Mouse (Mus musculus) intestine, embryonic 14.5 days (tissue): Measurements from ENCODE around the gene Tmed9. TPM values are rescaled to one million over a fixed set of nuclear protein-coding genes. Genes with fewer than 3 reads are reported as not detected.
"Not testable (repeated sequence)": the region's sequence is repeated elsewhere in the genome, so short reads cannot be mapped to it uniquely, and the experiment has no call there.

Source experiments
- ATAC-seq: fragments of 200-750 bp; cut with Nextera tagmentation; replicated peaks from 2 replicates; pipeline ENCODE4 v1.8.0; 2017; ENCODE audit warnings: low read depth, moderate number of reproducible peaks, moderate TSS enrichment, moderate library complexity; ENCODE audit not compliant: low FRiP score, low TSS enrichment
- DNase-seq: peaks from one replicate; pipeline ENCODE4 v3.0.0-alpha.2; 2018; ENCODE audit warnings: low spot score
- H3K27ac ChIP-seq: fragments of 300-500 bp; sonication (generic); 2 replicates; pipeline ENCODE4 v1.5.1; 2014; ENCODE audit warnings: low read depth, mild to moderate bottlenecking, control low read depth
- H3K27me3 ChIP-seq: fragments of 300-500 bp; sonication (generic); replicated peaks from 2 replicates; pipeline ENCODE4 v1.6.1; 2014; ENCODE audit warnings: low read length, control low read depth; ENCODE audit not compliant: control insufficient read depth, insufficient read depth
- H3K36me3 ChIP-seq: fragments of 300-500 bp; sonication (generic); 2 replicates; pipeline ENCODE4 v1.6.1; 2014; ENCODE audit warnings: low read length, control low read depth; ENCODE audit not compliant: control insufficient read depth, insufficient read depth
- H3K4me1 ChIP-seq: fragments of 300-500 bp; sonication (generic); replicated peaks from 2 replicates; pipeline ENCODE4 v1.6.1; 2014; ENCODE audit warnings: low read length, control low read depth, mixed read lengths; ENCODE audit not compliant: control insufficient read depth, insufficient read depth
- H3K4me2 ChIP-seq: fragments of 300-500 bp; sonication (generic); 2 replicates; pipeline ENCODE4 v1.6.1; 2014; ENCODE audit warnings: low read length
- H3K4me3 ChIP-seq: fragments of 300-500 bp; sonication (generic); 2 replicates; pipeline ENCODE4 v1.5.1; 2014; ENCODE audit warnings: low read depth, low read length, control low read depth, mixed read lengths
- H3K9ac ChIP-seq: fragments of 300-500 bp; sonication (generic); 2 replicates; pipeline ENCODE4 v1.6.1; 2014; ENCODE audit warnings: mild to moderate bottlenecking, low read length
- H3K9me3 ChIP-seq: fragments of 300-500 bp; sonication (generic); 2 replicates; pipeline ENCODE4 v1.6.1; 2016; ENCODE audit warnings: low read length, control low read depth; ENCODE audit not compliant: control insufficient read depth
- WGBS: fragments of 180-500 bp; shearing (Covaris S2); extraction: QIAGEN DNeasy Blood & Tissue Kit; methylation state at CpG from one replicate; pipeline ENCODE4 v1.1.7; 2014; 5-methylcytosine and 5-hydroxymethylcytosine counted together
- polyA plus RNA-seq: library from polyadenylated mRNA; unstranded; fragments of >200 nt; fragmentation: Nextera tagmentation; extraction: Ambion mirVana; gene quantifications from 2 replicates; pipeline ENCODE4 v1.2.1, GENCODE M21; 2014

Tmed9 gene
- polyA plus RNA-seq, 1 experiment from 2014 or later: 59.9 TPM

GRCm38 (mm10) chr13:55557499-55557898, 16.0 kb upstream of the Tmed9 start:
- Histone ChIP-seq H3K4me1 (no peaks in the 10 kb centered on the region), H3K9me3 (no peaks in the 10 kb centered on the region), H3K36me3 (peaks cover 40% of the 10 kb centered on the region), H3K4me3 (no peak overlapping the region), H3K27me3 (no peaks in the 10 kb centered on the region), H3K4me2 (no peak overlapping the region), H3K27ac (no peak overlapping the region), H3K9ac (no peak overlapping the region)
- ATAC-seq: no peak
- WGBS: 80% methylated on average over 6 of the region's 6 CpGs
- no peak for DNase-seq

GRCm38 (mm10) chr13:55563266-55563879, 10.2 kb upstream of the Tmed9 start:
- no peaks in the 10 kb centered on the region for H3K27me3 ChIP-seq
- no peak overlapping the region for H3K27ac ChIP-seq
- WGBS: 88% methylated on average over 7 of the region's 7 CpGs
- ATAC-seq: no peak
- no peaks in the 10 kb centered on the region for H3K4me1 ChIP-seq
- H3K9me3 ChIP-seq: no peaks in the 10 kb centered on the region
- no peak overlapping the region for H3K4me2 ChIP-seq
- H3K36me3 ChIP-seq: peaks cover 18% of the 10 kb centered on the region
- DNase-seq: no peak
- H3K4me3 ChIP-seq: no peak overlapping the region
- H3K9ac ChIP-seq: no peak overlapping the region

GRCm38 (mm10) chr13:55567001-55567400, 6.5 kb upstream of the Tmed9 start:
- peaks cover 21% of the 10 kb centered on the region for H3K36me3 ChIP-seq
- H3K27ac ChIP-seq: no peak overlapping the region
- H3K9ac ChIP-seq: no peak overlapping the region
- WGBS: 81% methylated on average over 6 of the region's 6 CpGs
- no peak overlapping the region for H3K4me3 ChIP-seq
- H3K27me3 ChIP-seq: no peaks in the 10 kb centered on the region
- H3K9me3 ChIP-seq: no peaks in the 10 kb centered on the region
- DNase-seq (no peak), ATAC-seq (no peak)
- no peak overlapping the region for H3K4me2 ChIP-seq
- H3K4me1 ChIP-seq: peaks cover 17% of the 10 kb centered on the region

- ATAC-seq (no peak), DNase-seq (no peak)
- no peak overlapping the region for H3K9ac ChIP-seq
- H3K27me3 ChIP-seq: no peaks in the 10 kb centered on the region
- no peak overlapping the region for H3K4me2 ChIP-seq
- no peak overlapping the region for H3K4me3 ChIP-seq
- peaks cover 17% of the 10 kb centered on the region for H3K4me1 ChIP-seq
- peaks cover 21% of the 10 kb centered on the region for H3K36me3 ChIP-seq
- no peaks in the 10 kb centered on the region for H3K9me3 ChIP-seq
- WGBS: 83% methylated on average over 2 of the region's 2 CpGs
- no peak overlapping the region for H3K27ac ChIP-seq
These were observed 5.6 kb upstream of the Tmed9 start for GRCm38 (mm10) chr13:55567949-55568348.

GRCm38 (mm10) chr13:55568524-55568923, 5.0 kb upstream of the Tmed9 start:
- peaks cover 21% of the 10 kb centered on the region for H3K36me3 ChIP-seq
- WGBS: 89% methylated on average over 4 of the region's 4 CpGs
- H3K27ac ChIP-seq, H3K27me3 ChIP-seq, H3K9me3 ChIP-seq, ATAC-seq, H3K4me3 ChIP-seq, H3K4me2 ChIP-seq, H3K9ac ChIP-seq, DNase-seq: not testable (repeated sequence)
- peaks cover 17% of the 10 kb centered on the region for H3K4me1 ChIP-seq

GRCm38 (mm10) chr13:55569726-55570285, 3.7 kb upstream of the Tmed9 start:
- DNase-seq: peak; percentile 55
- H3K4me2 ChIP-seq: peak overlapping the region; percentile 96
- peak overlapping the region; percentile 65 for H3K4me3 ChIP-seq
- H3K27me3 ChIP-seq: no peaks in the 10 kb centered on the region
- H3K36me3 ChIP-seq: peaks cover 21% of the 10 kb centered on the region
- 4% methylated on average over 16 of the region's 16 CpGs for WGBS
- peaks cover 17% of the 10 kb centered on the region for H3K4me1 ChIP-seq
- H3K9ac ChIP-seq: peak overlapping the region; percentile 77
- peak overlapping the region; percentile 78 for H3K27ac ChIP-seq
- ATAC-seq: no peak
- H3K9me3 ChIP-seq: no peaks in the 10 kb centered on the region

- Histone ChIP-seq H3K4me3 (peak overlapping the region; percentile 65), H3K4me2 (peak overlapping the region; percentile 96), H3K27ac (peak overlapping the region; percentile 78), H3K9ac (peak overlapping the region; percentile 77), H3K4me1 (peaks cover 17% of the 10 kb centered on the region), H3K36me3 (peaks cover 21% of the 10 kb centered on the region), H3K27me3 (no peaks in the 10 kb centered on the region), H3K9me3 (no peaks in the 10 kb centered on the region)
- WGBS: under 1% methylated on average over 47 of the region's 47 CpGs
- ATAC-seq: peak; percentile 74
- peak; percentile 82 for DNase-seq
These were observed 3.1 kb upstream of the Tmed9 start for GRCm38 (mm10) chr13:55570286-55570973.

- peaks cover 17% of the 10 kb centered on the region for H3K4me1 ChIP-seq
- peak within 1 kb of the TSS; percentile 65 for H3K4me3 ChIP-seq
- ATAC-seq (peak; percentile 92), DNase-seq (peak; percentile 96)
- peak within 1 kb of the TSS; percentile 78 for H3K27ac ChIP-seq
- H3K4me2 ChIP-seq: peak within 1 kb of the TSS; percentile 96
- H3K36me3 ChIP-seq: peaks cover 16% of the 10 kb centered on the region
- H3K9ac ChIP-seq: peak within 1 kb of the TSS; percentile 77
- H3K27me3 ChIP-seq: no peaks in the 10 kb centered on the region
- WGBS: 3% methylated on average over 47 of the region's 47 CpGs
- H3K9me3 ChIP-seq: no peaks in the 10 kb centered on the region
These were observed 2.3 kb upstream of the Tmed9 start, which contains the start of gene Fam193b for GRCm38 (mm10) chr13:55571027-55571751. TSS of gene Fam193b (minus strand) at chr13:55571120.
